Mouse (Mus musculus): ENCODE results near the gene Mpp5.

DNA sequence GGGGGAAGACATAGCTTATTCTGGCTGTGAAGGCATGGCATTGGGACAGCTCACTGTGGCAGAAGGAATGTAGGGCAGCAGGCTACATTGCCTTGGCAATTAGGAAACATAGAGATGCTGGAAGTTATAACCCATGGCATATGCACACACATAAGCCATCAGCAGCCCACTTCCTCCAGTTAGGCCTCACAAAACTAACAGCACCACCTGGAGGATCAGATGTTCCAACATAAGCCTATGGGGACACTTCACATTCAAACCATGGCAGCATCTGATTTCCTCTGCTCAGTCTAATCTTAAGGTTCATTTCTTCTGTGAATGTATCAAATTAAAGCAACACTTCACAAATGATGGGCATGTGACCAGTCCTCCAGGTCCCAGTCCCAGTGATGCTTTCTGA, 65.7 kb downstream of the Mpp5 start:
- TF ChIP-seq ZC3H11A (IDR thresholded peaks at IDR 0.05; ENCODE audit: borderline replicate concordance, low read depth, low read length) (no peak), MAFK (IDR thresholded peaks at IDR 0.05; ENCODE audit: insufficient read depth, low read depth, low read length) (no peak)

Data from ES-E14 (cell line).